Mouse (Mus musculus): ENCODE results near the gene Bola2. TPM values are rescaled to one million over a fixed set of nuclear protein-coding genes. Genes with fewer than 3 reads are reported as not detected.
A peak's percentile ranks its signal among the peaks of the same experiment; 100 is the strongest.

Bola2 gene
- total and polyA plus RNA-seq, 3 experiments = 60.4 to 341 (median 136) TPM

DNA sequence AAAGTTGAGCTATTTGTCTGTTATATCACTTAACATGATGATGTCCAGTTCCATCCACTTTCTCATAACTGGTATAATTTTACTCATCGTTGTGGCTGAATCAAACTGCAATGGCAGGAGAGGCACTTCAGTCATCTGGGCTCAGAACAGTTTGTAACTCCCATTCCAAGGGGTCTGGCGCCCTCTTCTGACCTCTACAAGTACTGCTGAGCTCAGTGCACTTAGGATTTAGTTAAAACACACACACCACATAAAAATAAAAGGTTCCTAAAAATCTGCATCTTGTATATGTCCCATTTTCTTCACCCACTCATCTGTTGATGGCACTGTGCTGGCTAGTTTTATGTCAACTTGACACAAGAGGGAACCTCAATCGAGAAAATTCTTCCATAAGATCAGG lies 1.9 kb upstream of the Bola2 start (continued):
- TF ChIP-seq POLR2A (IDR thresholded peaks at IDR 0.05; ENCODE audit: low read depth, low read length) (no peak), KAT2A (IDR thresholded peaks at IDR 0.05; ENCODE audit: insufficient replicate concordance, low read length) (no peak), ELF1 (IDR thresholded peaks at IDR 0.05; ENCODE audit: low read depth, low read length) (0 out of 2 replicates have a peak, but pooled peaks have one; percentile 16), NELFE (IDR thresholded peaks at IDR 0.05; ENCODE audit: low read depth, low read length) (peak; percentile 42; the same call in 1 of the 2 replicates), MXI1 (IDR thresholded peaks at IDR 0.05; ENCODE audit: low read depth, low read length) (no peak), ZMIZ1 (IDR thresholded peaks at IDR 0.05; ENCODE audit: low read depth, low read length) (no peak), E2F4 (IDR thresholded peaks at IDR 0.05; ENCODE audit: insufficient replicate concordance, low read depth, low read length) (no peak), BHLHE40 (IDR thresholded peaks at IDR 0.05; ENCODE audit: low read depth, low read length) (no peak), IRF4 (IDR thresholded peaks at IDR 0.05; ENCODE audit: low read depth, low read length) (0 out of 2 replicates have a peak, but pooled peaks have one; percentile 31), MAX (IDR thresholded peaks at IDR 0.05; ENCODE audit: low read length) (no peak), MAFK (IDR thresholded peaks at IDR 0.05; ENCODE audit: insufficient replicate concordance, low read length) (no peak)

DNA sequence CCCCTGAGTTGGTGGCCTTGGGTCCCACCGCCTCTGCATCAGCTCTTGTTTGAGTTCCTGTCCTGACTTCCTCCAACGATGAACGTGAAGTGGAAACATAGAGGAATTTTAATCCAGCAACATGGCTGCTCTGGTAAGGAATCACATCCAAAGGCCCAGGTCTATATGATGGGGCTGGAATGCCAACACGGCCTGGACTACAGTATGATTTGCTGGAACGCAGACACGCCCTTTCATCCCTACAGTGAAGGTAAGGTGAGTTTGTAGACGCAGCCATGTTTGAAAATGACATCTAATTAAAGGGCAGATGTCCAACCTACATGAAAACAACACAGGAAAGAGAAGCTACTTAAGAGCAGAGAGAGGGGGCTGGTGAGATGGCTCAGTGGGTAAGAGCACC lies 1.4 kb upstream of the Bola2 start:
- H3K36me3 ChIP-seq (replicated peaks in 1 of 2; ENCODE audit: control insufficient read depth in 1 of 2, insufficient read depth in 1 of 2, low read length in 1 of 2) = peaks cover 30 to 60% of the 10 kb centered on the region in 2 experiments
- TF ChIP-seq POLR2A (IDR thresholded peaks at IDR 0.05; ENCODE audit: low read depth, low read length) (no peak), MEF2A (IDR thresholded peaks at IDR 0.05; ENCODE audit: borderline replicate concordance, low read depth, low read length) (no peak), IRF4 (IDR thresholded peaks at IDR 0.05; ENCODE audit: low read depth, low read length) (no peak), ETS1 (conservative IDR thresholded peaks at IDR 0.05; ENCODE audit: low read depth, low read length) (no peak), EP300 (IDR thresholded peaks at IDR 0.05; ENCODE audit: low read length) (no peak), ELF1 (IDR thresholded peaks at IDR 0.05; ENCODE audit: low read depth, low read length) (no peak), RCOR1 (conservative IDR thresholded peaks at IDR 0.05; ENCODE audit: low read depth, low read length) (no peak), MYC (IDR thresholded peaks at IDR 0.05; ENCODE audit: low read depth, low read length) (no peak), KAT2A (IDR thresholded peaks at IDR 0.05; ENCODE audit: insufficient replicate concordance, low read length) (no peak), USF2 (conservative IDR thresholded peaks at IDR 0.05; ENCODE audit: low read depth, low read length) (no peak), MAZ (IDR thresholded peaks at IDR 0.05; ENCODE audit: low read depth, low read length) (no peak), SIN3A (IDR thresholded peaks at IDR 0.05; ENCODE audit: low read length) (no peak)
- DNase-seq (ENCODE audit: extremely low read depth) = no peak
- dilution Hi-C loops (cut with MboI; ENCODE audit: extremely low pct_ligation_motif_present, extremely low pct_unique_long_range_greater_than_20kb, low sequenced_read_pairs) (no loop called here), in situ Hi-C loops (cut with MboI; ENCODE audit: low pct_ligation_motif_present, low pct_unique_long_range_greater_than_20kb, low sequenced_read_pairs) (loop anchor here (5.0 kb wide), 2 partner anchors 51 to 494 kb away; no protein-coding TSS in a partner anchor)
- peaks cover 24% of the 10 kb centered on the region for H3K79me2 ChIP-seq (replicated peaks; ENCODE audit: control insufficient read depth, extremely low read depth, insufficient read depth, poor library complexity, severe bottlenecking)
- H3K4me3 ChIP-seq (replicated peaks in 1 of 3; ENCODE audit: low read depth in 2 of 3, low read length in 2 of 3, poor library complexity in 1 of 3) = no peak overlapping the region
- H3K4me2 ChIP-seq (ENCODE audit: insufficient read depth, low read depth, poor library complexity, severe bottlenecking) = no peak overlapping the region
- H3K27ac ChIP-seq (ENCODE audit: insufficient read depth, low read depth) = no peak overlapping the region
- H3K27me3 ChIP-seq (replicated peaks) = no peaks in the 10 kb centered on the region
- peaks cover 14 to 33% of the 10 kb centered on the region in 2 experiments for H3K4me1 ChIP-seq (ENCODE audit: control insufficient read depth in 1 of 2, insufficient read depth in 2 of 2)
- H3K9ac ChIP-seq (ENCODE audit: insufficient read depth, low read depth) = no peak overlapping the region
- no peaks in the 10 kb centered on the region for H3K9me3 ChIP-seq (replicated peaks; ENCODE audit: low read length)

Measured in CH12.LX (cell line).